ENCODE assay signal across 11 mouse cellular contexts in the genomic region with DNA sequence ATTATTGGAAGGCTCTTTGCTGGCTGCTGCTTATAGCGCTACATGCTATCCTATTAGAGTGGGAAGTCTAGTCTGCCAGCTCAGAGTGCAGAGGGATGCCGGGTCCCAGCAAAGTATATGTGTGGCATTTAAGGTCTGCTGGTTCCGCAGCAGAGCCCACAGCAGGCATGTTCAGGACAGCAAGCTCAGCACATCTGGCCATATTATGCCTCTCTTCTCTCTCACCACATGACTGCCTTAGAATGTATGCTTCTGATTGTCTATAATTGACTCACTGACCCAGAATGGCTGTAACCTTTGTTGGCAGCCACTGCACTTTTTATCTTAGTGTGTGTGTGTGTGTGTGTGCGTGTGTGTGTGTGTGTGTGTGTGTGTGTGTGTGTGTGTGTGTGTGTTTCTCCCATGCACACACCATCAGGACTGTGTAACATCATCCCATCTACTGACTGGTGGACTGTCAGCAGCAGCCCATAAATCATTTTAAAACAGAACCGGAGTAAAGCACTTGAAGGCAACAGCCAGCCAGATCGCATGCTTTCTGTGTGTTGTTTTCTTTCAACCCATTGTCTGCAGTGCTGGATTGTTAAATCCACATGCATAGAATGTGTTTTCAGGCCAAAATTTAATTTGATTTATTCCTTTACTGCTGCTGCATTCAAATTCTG.
DNase-seq lines count a peak whose midpoint lies in the region; ATAC-seq lines count a peak whose summit lies in the region.
"Had no signal": no experiment of that assay in that cellular context is flagged by ENCODE, and none has a peak within 500 bp of the region (broad histone marks: within the 10 kb centered on the region; RNA-seq: fewer than 3 reads in every experiment).

No protein-coding gene starts in this region.

- H3K4me2 ChIP-seq in midbrain, embryonic 11.5 days, result no peak overlapping the region

- no peak overlapping the region for H3K4me3 ChIP-seq in midbrain, embryonic 11.5 days (ENCODE audit: low read depth, low read length)
- H3K4me3 ChIP-seq: heart, embryonic 10.5 days had no signal

- 59% methylated on average over 6 of the region's 6 CpGs for WGBS in midbrain, embryonic 11.5 days

- peak; percentile 46; the same call in 1 of the 2 replicates for ATAC-seq in midbrain, embryonic 11.5 days (ENCODE audit: low FRiP score)

- peak; percentile 2 for DNase-seq in gastrocnemius, postnatal 25 days
- DNase-seq in gastrocnemius, postnatal 4 days (ENCODE audit: low spot score in 2 of 2), result no peak
- peak; percentile 1 for DNase-seq in thymus, postnatal 14 days
- DNase-seq in thymus, postnatal 25 days, result no peak
- DNase-seq in midbrain, embryonic 11.5 days (ENCODE audit: low spot score, missing footprints), result no peak
- no peak for DNase-seq in cerebellum, adult 11 months
- no peak for DNase-seq in cerebellum, postnatal 10 days
- DNase-seq in right cerebral cortex, postnatal 25 days, result no peak
- DNase-seq: cerebellum, adult 11-12 months had no signal

- H3K9ac ChIP-seq in midbrain, embryonic 11.5 days (ENCODE audit: low read length), result no peak overlapping the region

- no peaks in the 10 kb centered on the region for H3K27me3 ChIP-seq in midbrain, embryonic 11.5 days (ENCODE audit: control insufficient read depth, insufficient read depth, low read length)

- H3K36me3 ChIP-seq in midbrain, embryonic 11.5 days (ENCODE audit: control insufficient read depth, insufficient read depth, low read length), result no peaks in the 10 kb centered on the region
- H3K36me3 ChIP-seq: heart, embryonic 10.5 days had no signal

- no peak overlapping the region for H3K27ac ChIP-seq in midbrain, embryonic 11.5 days (ENCODE audit: low read depth, low read length)

- H3K9me3 ChIP-seq in midbrain, embryonic 11.5 days (ENCODE audit: control insufficient read depth, low read length), result no peaks in the 10 kb centered on the region
- H3K9me3 ChIP-seq: heart, embryonic 10.5 days; megakaryocyte, embryonic 14.5 days had no signal

- peaks cover 2% of the 10 kb centered on the region; the same call in 1 of the 2 replicates for H3K4me1 ChIP-seq in midbrain, embryonic 11.5 days (ENCODE audit: control insufficient read depth, insufficient read depth, low read length)

Comparison
In these comparisons a context has a peak if more than half of its experiments do, and no peak if none do; other contexts are left out.
1. DNase-seq: peak in gastrocnemius, postnatal 25 days (single experiment) and thymus, postnatal 14 days (single experiment); none in gastrocnemius, postnatal 4 days (0 of 2), thymus, postnatal 25 days (single experiment), midbrain, embryonic 11.5 days (single experiment), cerebellum, adult 11 months (single experiment), cerebellum, postnatal 10 days (0 of 2) and right cerebral cortex, postnatal 25 days (single experiment).